Mouse (Mus musculus) limb, embryonic 12.5 days (tissue): ENCODE measurements around the gene Evi2. TPM values are rescaled to one million over a fixed set of nuclear protein-coding genes. Genes with fewer than 3 reads are reported as not detected.

Experiments
- ATAC-seq: fragments of 200-750 bp; cut with Nextera tagmentation; 2 replicates; pipeline ENCODE4 v1.8.0; 2017; ENCODE audit warnings: low read depth, moderate TSS enrichment; ENCODE audit not compliant: insufficient number of reproducible peaks, insufficient read depth, low FRiP score, low TSS enrichment
- H3K27ac ChIP-seq: fragments of 300-500 bp; sonication (generic); 2 replicates; pipeline ENCODE4 v1.5.1; 2016; ENCODE audit warnings: mild to moderate bottlenecking, moderate library complexity
- H3K27me3 ChIP-seq: fragments of 300-500 bp; sonication (generic); 2 replicates; pipeline ENCODE4 v1.6.1; 2016; ENCODE audit warnings: mild to moderate bottlenecking, moderate library complexity
- H3K36me3 ChIP-seq: fragments of 300-500 bp; sonication (generic); 2 replicates; pipeline ENCODE4 v1.6.1; 2016; ENCODE audit warnings: mild to moderate bottlenecking, moderate library complexity
- H3K4me1 ChIP-seq: fragments of 300-500 bp; sonication (generic); replicated peaks from 2 replicates; pipeline ENCODE4 v1.6.1; 2016
- H3K4me2 ChIP-seq: fragments of 300-500 bp; sonication (generic); 2 replicates; pipeline ENCODE4 v1.6.1; 2016; ENCODE audit warnings: mild to moderate bottlenecking, moderate library complexity
- H3K4me3 ChIP-seq: fragments of 300-500 bp; sonication (generic); replicated peaks from 2 replicates; pipeline ENCODE4 v1.5.1; 2016; ENCODE audit warnings: mild to moderate bottlenecking
- H3K9ac ChIP-seq: fragments of 300-500 bp; sonication (generic); replicated peaks from 2 replicates; pipeline ENCODE4 v1.6.1; 2016; ENCODE audit warnings: mild to moderate bottlenecking, moderate library complexity
- H3K9me3 ChIP-seq: fragments of 300-500 bp; sonication (generic); 2 replicates; pipeline ENCODE4 v1.6.1; 2016; ENCODE audit warnings: mild to moderate bottlenecking, moderate library complexity
- WGBS: fragments of 180-500 bp; shearing (Covaris S2); methylation state at CpG from one replicate; pipeline ENCODE4 v1.1.7; 2016; 5-methylcytosine and 5-hydroxymethylcytosine counted together
- polyA plus RNA-seq: library from polyadenylated mRNA; unstranded; fragments of >200 nt; fragmentation: Nextera tagmentation; extraction: Ambion mirVana; gene quantifications from 2 replicates; pipeline ENCODE4 v1.2.1, GENCODE M21; 2016

Evi2 gene
- polyA plus RNA-seq, 1 experiment from 2014 or later, result 1.2 TPM

GRCm38 (mm10) chr11:79524310-79524575, 6.1 kb downstream of the Evi2 start:
- Histone ChIP-seq H3K4me1 (no peaks in the 10 kb centered on the region), H3K9ac (no peak overlapping the region), H3K36me3 (peaks cover 30% of the 10 kb centered on the region), H3K27me3 (no peaks in the 10 kb centered on the region), H3K4me3 (no peak overlapping the region), H3K4me2 (no peak overlapping the region), H3K9me3 (no peaks in the 10 kb centered on the region), H3K27ac (no peak overlapping the region)
- no peak for ATAC-seq
- WGBS, result 86% methylated on average over 1 of the region's 1 CpGs

DNA sequence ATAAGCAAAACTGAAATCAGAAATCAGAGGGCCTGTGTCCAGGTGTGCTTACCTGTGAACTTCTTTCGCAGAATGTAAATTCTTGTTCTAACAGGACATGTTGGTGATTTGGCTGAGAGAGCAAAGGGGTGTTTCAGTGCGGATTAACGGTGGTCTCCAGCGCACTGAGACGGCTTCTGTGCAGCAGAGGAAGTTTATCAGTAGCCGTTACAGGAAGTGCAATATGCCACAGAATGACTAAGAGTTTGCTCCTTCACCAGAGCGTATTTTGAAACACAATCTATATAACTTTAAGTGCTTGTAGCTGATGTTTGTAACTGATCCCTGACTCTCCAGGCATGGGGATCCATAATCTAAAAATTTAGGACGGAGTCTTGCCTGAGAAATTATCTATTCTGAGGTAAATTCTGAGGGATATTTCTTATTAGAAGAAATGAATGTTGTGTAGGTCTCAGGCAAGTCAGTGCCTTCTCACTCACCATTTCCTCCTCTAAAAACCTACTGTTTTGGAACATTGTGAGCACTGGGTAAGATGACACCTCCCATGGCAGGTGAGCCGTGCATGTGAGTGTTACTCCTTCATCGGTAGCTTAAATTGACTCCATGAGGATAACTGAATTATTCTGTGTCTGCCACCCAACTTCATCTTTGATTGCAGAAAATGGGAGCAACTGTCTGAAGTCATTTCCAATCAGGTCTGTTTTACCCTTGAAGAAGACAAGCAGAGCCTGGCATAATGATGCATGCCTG, 6.7 kb downstream of the Evi2 start, which contains the start of gene Evi2b:
TSS of gene Evi2b (minus strand) at position 203 of the 750 bp plus-strand sequence.
- H3K36me3 ChIP-seq, result peaks cover 26% of the 10 kb centered on the region
- H3K4me2 ChIP-seq, result no peak within 1 kb of the TSS
- no peaks in the 10 kb centered on the region for H3K9me3 ChIP-seq
- no peak within 1 kb of the TSS for H3K9ac ChIP-seq
- H3K4me1 ChIP-seq, result no peaks in the 10 kb centered on the region
- H3K27me3 ChIP-seq, result no peaks in the 10 kb centered on the region
- no peak within 1 kb of the TSS for H3K4me3 ChIP-seq
- ATAC-seq, result no peak
- WGBS, result 78% methylated on average over 10 of the region's 10 CpGs
- no peak within 1 kb of the TSS for H3K27ac ChIP-seq

GRCm38 (mm10) chr11:79522944-79523343, 7.4 kb downstream of the Evi2 start:
- H3K36me3 ChIP-seq, result peaks cover 18% of the 10 kb centered on the region
- H3K9ac ChIP-seq, result no peak overlapping the region
- H3K4me2 ChIP-seq, result no peak overlapping the region
- ATAC-seq, result no peak
- H3K9me3 ChIP-seq, result no peaks in the 10 kb centered on the region
- WGBS, result 90% methylated on average over 1 of the region's 1 CpGs
- H3K4me1 ChIP-seq, result no peaks in the 10 kb centered on the region
- H3K27me3 ChIP-seq, result no peaks in the 10 kb centered on the region
- no peak overlapping the region for H3K27ac ChIP-seq
- H3K4me3 ChIP-seq, result no peak overlapping the region

DNA sequence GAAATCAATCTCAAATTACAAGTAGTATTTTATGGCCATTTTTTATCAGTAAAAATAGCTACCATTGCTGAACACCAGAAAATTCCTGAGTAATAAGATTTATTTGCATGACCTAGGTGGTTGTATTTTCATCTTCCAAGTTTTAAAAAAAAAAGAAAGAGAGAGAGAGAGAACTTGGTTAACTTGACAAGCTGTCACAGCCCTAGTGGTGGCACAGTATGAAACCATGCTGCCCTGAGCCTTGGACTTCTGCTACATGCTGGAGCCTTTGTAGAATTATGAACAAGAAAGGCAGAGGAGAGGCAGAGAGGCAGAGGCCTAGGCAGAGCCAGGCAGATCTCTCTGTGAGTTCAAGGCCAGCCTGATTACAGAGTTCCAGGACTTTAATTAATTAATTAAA, 8.5 kb downstream of the Evi2 start:
- Histone ChIP-seq H3K36me3 (peaks cover 8% of the 10 kb centered on the region), H3K4me2 (no peak overlapping the region), H3K9ac (no peak overlapping the region), H3K9me3 (no peaks in the 10 kb centered on the region), H3K27ac (no peak overlapping the region), H3K4me3 (no peak overlapping the region), H3K27me3 (no peaks in the 10 kb centered on the region), H3K4me1 (no peaks in the 10 kb centered on the region)
- no peak for ATAC-seq

DNA sequence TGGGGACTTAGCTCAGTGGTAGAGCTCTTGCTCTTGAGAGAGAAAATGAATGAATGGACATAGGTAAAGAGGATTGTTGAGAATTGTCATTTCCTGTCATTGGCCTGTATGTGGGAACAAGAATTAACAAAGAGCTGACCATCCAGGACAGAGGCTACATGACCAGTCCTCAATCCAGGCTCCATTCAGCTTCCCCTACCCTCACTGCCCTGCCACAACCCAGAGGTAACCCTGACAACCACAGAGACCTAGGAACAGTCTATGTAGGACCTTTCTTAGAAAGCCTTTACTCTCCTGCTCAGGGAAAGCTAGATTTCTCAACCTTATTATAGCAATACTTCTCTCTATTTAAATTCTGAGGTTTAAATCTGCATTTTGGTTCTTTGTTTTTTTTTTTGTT, 9.6 kb downstream of the Evi2 start:
- H3K4me3 ChIP-seq, result no peak overlapping the region
- no peaks in the 10 kb centered on the region for H3K27me3 ChIP-seq
- H3K9me3 ChIP-seq, result no peaks in the 10 kb centered on the region
- no peak overlapping the region for H3K4me2 ChIP-seq
- H3K27ac ChIP-seq, result no peak overlapping the region
- H3K36me3 ChIP-seq, result peaks cover 6% of the 10 kb centered on the region
- no peak for ATAC-seq
- no peaks in the 10 kb centered on the region for H3K4me1 ChIP-seq
- H3K9ac ChIP-seq, result no peak overlapping the region

DNA sequence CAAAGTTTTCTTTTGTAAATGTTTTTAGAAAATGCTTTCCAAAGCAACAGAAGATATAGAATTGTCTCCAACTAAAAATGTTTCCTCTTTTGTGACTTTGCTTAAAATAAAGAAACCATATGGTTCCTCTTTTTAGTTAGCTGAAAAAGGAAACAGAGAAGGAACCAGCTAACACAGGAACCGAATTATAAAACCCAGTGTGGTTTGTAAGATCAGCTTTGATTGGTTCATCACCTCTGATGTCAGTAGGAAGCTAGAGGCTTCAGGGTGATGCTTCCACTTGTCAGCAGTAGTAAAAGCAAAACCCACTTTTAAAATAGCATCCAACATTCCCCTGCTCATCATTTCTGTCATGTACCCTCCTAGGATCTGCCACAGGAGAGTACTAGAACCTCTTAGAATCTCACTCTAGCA, 10.5 kb downstream of the Evi2 start:
- H3K4me1 ChIP-seq, result no peaks in the 10 kb centered on the region
- H3K4me3 ChIP-seq, result no peak overlapping the region
- H3K9ac ChIP-seq, result no peak overlapping the region
- H3K27me3 ChIP-seq, result no peaks in the 10 kb centered on the region
- H3K9me3 ChIP-seq, result no peaks in the 10 kb centered on the region
- 80% methylated on average over 1 of the region's 1 CpGs for WGBS
- ATAC-seq, result no peak
- no peak overlapping the region for H3K4me2 ChIP-seq
- H3K36me3 ChIP-seq, result peaks cover 11% of the 10 kb centered on the region
- H3K27ac ChIP-seq, result no peak overlapping the region

DNA sequence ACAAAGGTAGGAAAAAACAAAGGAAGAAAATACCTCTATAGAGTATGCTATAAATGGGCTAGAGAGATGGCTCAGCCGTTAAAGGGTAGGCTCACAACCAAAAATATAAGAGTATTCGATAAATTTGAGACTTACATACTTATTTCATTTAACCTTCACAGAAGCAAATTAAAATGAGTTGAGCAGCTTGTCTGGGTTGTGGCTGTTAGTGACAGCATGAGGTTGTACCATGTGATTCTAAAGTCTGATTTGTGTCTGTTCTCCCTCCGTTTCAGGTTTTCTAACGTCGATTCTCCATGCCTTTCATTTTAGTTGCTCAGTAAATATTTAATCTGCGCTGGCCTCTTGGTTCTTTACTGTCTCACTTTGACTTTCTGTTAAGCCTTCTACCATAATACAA, 11.1 kb downstream of the Evi2 start:
- H3K27ac ChIP-seq, result no peak overlapping the region
- no peaks in the 10 kb centered on the region for H3K4me1 ChIP-seq
- ATAC-seq, result no peak
- peaks cover 11% of the 10 kb centered on the region for H3K36me3 ChIP-seq
- H3K9me3 ChIP-seq, result no peaks in the 10 kb centered on the region
- 92% methylated on average over 6 of the region's 6 CpGs for WGBS
- H3K4me3 ChIP-seq, result no peak overlapping the region
- H3K27me3 ChIP-seq, result no peaks in the 10 kb centered on the region
- no peak overlapping the region for H3K9ac ChIP-seq
- no peak overlapping the region for H3K4me2 ChIP-seq

DNA sequence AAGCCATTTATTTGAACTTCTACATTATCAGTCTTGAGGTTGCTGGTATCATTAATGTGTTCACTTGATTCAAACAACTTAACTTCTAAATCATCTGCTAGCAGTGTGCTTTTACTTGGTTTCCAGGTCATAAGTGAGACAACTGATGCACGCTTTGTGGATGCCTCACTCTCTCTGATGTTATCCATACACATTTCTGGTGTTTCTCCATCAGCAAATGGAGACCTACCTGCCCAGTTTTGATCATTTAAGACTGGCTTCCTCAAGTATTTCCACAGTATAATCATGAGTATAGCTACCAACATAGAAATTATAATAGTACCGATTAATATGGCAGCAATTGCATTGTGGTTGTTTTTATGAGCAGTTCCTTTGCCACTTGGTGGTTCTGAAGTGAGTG, 14.6 kb downstream of the Evi2 start:
- Histone ChIP-seq H3K36me3 (peaks cover 4% of the 10 kb centered on the region; the same call in 1 of the 2 replicates), H3K27me3 (no peaks in the 10 kb centered on the region), H3K9ac (no peak overlapping the region), H3K4me2 (no peak overlapping the region), H3K4me3 (no peak overlapping the region), H3K27ac (no peak overlapping the region), H3K9me3 (no peaks in the 10 kb centered on the region), H3K4me1 (no peaks in the 10 kb centered on the region)
- no peak for ATAC-seq
- WGBS, result 97% methylated on average over 2 of the region's 2 CpGs

GRCm38 (mm10) chr11:79515331-79515730, 15.1 kb downstream of the Evi2 start:
- ATAC-seq, result no peak
- H3K4me3 ChIP-seq, result no peak overlapping the region
- no peak overlapping the region for H3K4me2 ChIP-seq
- H3K27ac ChIP-seq, result no peak overlapping the region
- peaks cover 4% of the 10 kb centered on the region; the same call in 1 of the 2 replicates for H3K36me3 ChIP-seq
- H3K9me3 ChIP-seq, result no peaks in the 10 kb centered on the region
- H3K4me1 ChIP-seq, result no peaks in the 10 kb centered on the region
- no peaks in the 10 kb centered on the region for H3K27me3 ChIP-seq
- H3K9ac ChIP-seq, result no peak overlapping the region
- WGBS, result 68% methylated on average over 6 of the region's 6 CpGs

GRCm38 (mm10) chr11:79511970-79512369, 18.4 kb downstream of the Evi2 start:
- Histone ChIP-seq H3K4me1 (no peaks in the 10 kb centered on the region), H3K4me2 (no peak overlapping the region), H3K27ac (no peak overlapping the region), H3K9ac (no peak overlapping the region), H3K27me3 (no peaks in the 10 kb centered on the region), H3K4me3 (no peak overlapping the region), H3K36me3 (peaks cover 4% of the 10 kb centered on the region; the same call in 1 of the 2 replicates), H3K9me3 (no peaks in the 10 kb centered on the region)
- 92% methylated on average over 3 of the region's 3 CpGs for WGBS
- ATAC-seq, result no peak

DNA sequence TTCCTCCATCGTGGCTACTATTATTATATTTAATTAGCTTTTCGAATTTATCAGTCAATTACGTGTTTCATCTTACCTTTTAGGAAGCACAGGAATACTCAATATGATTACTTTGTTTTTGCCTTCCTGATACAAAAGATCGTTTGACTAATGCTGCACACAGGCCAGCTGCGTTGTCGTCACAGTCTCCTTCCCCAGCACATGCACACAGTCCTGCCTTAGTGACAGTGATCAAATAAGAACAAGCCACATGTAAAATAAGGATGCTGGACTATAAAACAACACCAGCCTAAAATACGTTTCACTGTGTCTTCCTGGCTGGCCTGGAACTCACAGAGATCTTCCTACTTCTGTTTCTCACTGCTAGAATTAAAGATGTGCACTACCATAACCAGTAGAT, 25.9 kb downstream of the Evi2 start:
- Histone ChIP-seq H3K27ac (no peak overlapping the region), H3K36me3 (no peaks in the 10 kb centered on the region), H3K4me3 (no peak overlapping the region), H3K9me3 (no peaks in the 10 kb centered on the region), H3K4me2 (no peak overlapping the region), H3K27me3 (no peaks in the 10 kb centered on the region), H3K9ac (no peak overlapping the region), H3K4me1 (no peaks in the 10 kb centered on the region)
- no peak for ATAC-seq
- 92% methylated on average over 7 of the region's 7 CpGs for WGBS

DNA sequence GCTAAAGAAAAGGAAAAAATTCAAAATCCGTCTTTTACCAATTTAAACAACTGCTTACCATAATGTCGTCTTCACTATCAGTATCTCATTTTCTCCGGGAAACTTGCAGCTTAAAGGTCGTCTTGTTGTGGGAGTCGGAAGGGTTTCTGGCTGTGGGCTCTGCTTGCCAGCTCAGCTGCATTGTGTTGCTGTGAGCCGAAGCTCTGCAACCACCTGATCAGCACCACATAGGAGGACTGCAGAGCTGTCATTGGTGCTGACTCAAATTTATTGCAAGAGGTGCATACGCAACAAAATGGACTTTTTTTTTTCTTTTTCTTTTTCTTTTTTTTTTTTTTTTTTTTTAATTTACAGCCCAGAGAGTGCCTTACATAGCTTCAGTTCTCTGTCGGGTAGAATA, 26.5 kb downstream of the Evi2 start, which contains the start of gene Omg:
TSS of gene Omg (minus strand) at position 240 of the 400 bp plus-strand sequence.
- no peaks in the 10 kb centered on the region for H3K27me3 ChIP-seq
- H3K9ac ChIP-seq, result no peak within 1 kb of the TSS
- H3K36me3 ChIP-seq, result no peaks in the 10 kb centered on the region
- no peaks in the 10 kb centered on the region for H3K9me3 ChIP-seq
- no peaks in the 10 kb centered on the region for H3K4me1 ChIP-seq
- no peak within 1 kb of the TSS for H3K27ac ChIP-seq
- no peak for ATAC-seq
- 66% methylated on average over 8 of the region's 8 CpGs for WGBS
- no peak within 1 kb of the TSS for H3K4me2 ChIP-seq
- no peak within 1 kb of the TSS for H3K4me3 ChIP-seq
